Mouse (Mus musculus) midbrain, embryonic 11.5 days (tissue): ENCODE measurements around the gene Hs3st3b1. TPM values are rescaled to one million over a fixed set of nuclear protein-coding genes. Genes with fewer than 3 reads are reported as not detected.

Source experiments
- ATAC-seq: fragments of 200-750 bp; cut with Nextera tagmentation; 2 replicates; pipeline ENCODE4 v1.8.0; 2017; ENCODE audit warnings: moderate TSS enrichment, moderate library complexity; ENCODE audit not compliant: low FRiP score
- DNase-seq: peaks from one replicate; pipeline ENCODE4 v3.0.0; 2015; ENCODE audit warnings: low spot score; ENCODE audit errors: missing footprints
- H3K27ac ChIP-seq: fragments of 300-500 bp; sonication (generic); 2 replicates; pipeline ENCODE4 v1.5.1; 2014; ENCODE audit warnings: low read depth, low read length
- H3K27me3 ChIP-seq: fragments of 300-500 bp; sonication (generic); 2 replicates; pipeline ENCODE4 v1.6.1; 2014; ENCODE audit warnings: mild to moderate bottlenecking, low read length, moderate library complexity, mixed read lengths; ENCODE audit not compliant: control insufficient read depth, insufficient read depth
- H3K36me3 ChIP-seq: fragments of 300-500 bp; sonication (generic); 2 replicates; pipeline ENCODE4 v1.6.1; 2014; ENCODE audit warnings: mild to moderate bottlenecking, low read length, moderate library complexity, mixed read lengths; ENCODE audit not compliant: control insufficient read depth, insufficient read depth
- H3K4me1 ChIP-seq: fragments of 300-500 bp; sonication (generic); 2 replicates; pipeline ENCODE4 v1.6.1; 2014; ENCODE audit warnings: low read length; ENCODE audit not compliant: control insufficient read depth, insufficient read depth
- H3K4me2 ChIP-seq: fragments of 300-500 bp; sonication (generic); 2 replicates; pipeline ENCODE4 v1.6.1; 2014; ENCODE audit warnings: mild to moderate bottlenecking, moderate library complexity
- H3K4me3 ChIP-seq: fragments of 300-500 bp; sonication (generic); 2 replicates; pipeline ENCODE4 v1.5.1; 2014; ENCODE audit warnings: low read depth, low read length
- H3K9ac ChIP-seq: fragments of 300-500 bp; sonication (generic); 2 replicates; pipeline ENCODE4 v1.6.1; 2014; ENCODE audit warnings: low read length
- H3K9me3 ChIP-seq: fragments of 300-500 bp; sonication (generic); 2 replicates; pipeline ENCODE4 v1.6.1; 2016; ENCODE audit warnings: low read length; ENCODE audit not compliant: control insufficient read depth
- WGBS: fragments of 180-500 bp; shearing (Covaris S2); extraction: QIAGEN DNeasy Blood & Tissue Kit; methylation state at CpG from one replicate; pipeline ENCODE4 v1.1.7; 2014; 5-methylcytosine and 5-hydroxymethylcytosine counted together
- polyA plus RNA-seq: library from polyadenylated mRNA; unstranded; fragments of >200 nt; fragmentation: Nextera tagmentation; extraction: Ambion mirVana; gene quantifications from 2 replicates; pipeline ENCODE4 v1.2.1, GENCODE M21; 2014

Hs3st3b1 gene
- polyA plus RNA-seq, 1 experiment from 2014 or later, result 17.5 TPM

DNA sequence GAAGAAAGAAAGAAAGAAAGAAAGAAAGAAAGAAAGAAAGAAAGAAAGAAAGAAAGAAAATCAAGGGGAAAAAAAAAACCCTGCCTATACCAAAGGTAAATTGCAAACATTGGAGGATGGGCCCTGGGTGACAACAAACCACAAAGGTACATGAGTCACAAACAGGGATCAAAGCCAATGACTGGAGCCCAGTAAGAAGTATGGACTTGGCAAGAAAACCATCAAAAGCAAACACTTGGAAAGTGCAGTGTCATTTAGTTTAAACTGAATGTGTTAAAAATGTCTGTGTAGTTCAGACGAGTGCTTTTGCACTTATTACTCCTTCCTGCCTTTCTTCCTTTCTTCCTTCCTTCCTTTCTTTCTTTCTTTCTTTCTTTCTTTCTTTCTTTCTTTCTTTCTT is 59.3 kb downstream of the Hs3st3b1 start:
- Histone ChIP-seq H3K36me3 (no peaks in the 10 kb centered on the region), H3K9me3 (no peaks in the 10 kb centered on the region), H3K4me1 (no peaks in the 10 kb centered on the region), H3K27me3 (no peaks in the 10 kb centered on the region), H3K4me3 (no peak overlapping the region), H3K4me2 (no peak overlapping the region), H3K9ac (no peak overlapping the region), H3K27ac (no peak overlapping the region)
- WGBS, result 91% methylated on average over 1 of the region's 1 CpGs
- ATAC-seq (no peak), DNase-seq (peak; percentile 67)

DNA sequence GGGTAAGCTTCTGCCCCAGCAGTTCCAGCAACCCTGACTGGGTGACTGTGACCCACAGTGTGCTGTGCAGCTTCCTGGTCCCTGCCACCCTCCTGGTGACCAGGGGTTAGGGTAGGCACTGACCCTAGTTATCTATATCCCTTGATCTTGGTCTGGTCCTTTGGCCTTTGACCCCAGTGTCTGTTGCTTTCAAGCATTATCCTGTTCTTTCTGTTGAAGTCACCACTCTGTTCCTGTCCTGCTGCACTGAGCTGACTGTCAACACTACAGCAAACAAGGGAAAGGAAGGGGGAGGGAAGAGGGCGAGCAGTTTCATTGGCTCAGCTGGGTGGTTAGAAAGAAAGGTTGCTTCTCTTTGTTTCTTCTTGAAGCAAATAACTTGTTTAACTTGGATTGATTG is 60.1 kb downstream of the Hs3st3b1 start:
- Histone ChIP-seq H3K27ac (no peak overlapping the region), H3K9ac (no peak overlapping the region), H3K4me2 (no peak overlapping the region), H3K27me3 (no peaks in the 10 kb centered on the region), H3K36me3 (no peaks in the 10 kb centered on the region), H3K4me3 (no peak overlapping the region), H3K4me1 (no peaks in the 10 kb centered on the region), H3K9me3 (no peaks in the 10 kb centered on the region)
- DNase-seq (peak; percentile 75), ATAC-seq (no peak)
- WGBS, result 13% methylated on average over 1 of the region's 1 CpGs

DNA sequence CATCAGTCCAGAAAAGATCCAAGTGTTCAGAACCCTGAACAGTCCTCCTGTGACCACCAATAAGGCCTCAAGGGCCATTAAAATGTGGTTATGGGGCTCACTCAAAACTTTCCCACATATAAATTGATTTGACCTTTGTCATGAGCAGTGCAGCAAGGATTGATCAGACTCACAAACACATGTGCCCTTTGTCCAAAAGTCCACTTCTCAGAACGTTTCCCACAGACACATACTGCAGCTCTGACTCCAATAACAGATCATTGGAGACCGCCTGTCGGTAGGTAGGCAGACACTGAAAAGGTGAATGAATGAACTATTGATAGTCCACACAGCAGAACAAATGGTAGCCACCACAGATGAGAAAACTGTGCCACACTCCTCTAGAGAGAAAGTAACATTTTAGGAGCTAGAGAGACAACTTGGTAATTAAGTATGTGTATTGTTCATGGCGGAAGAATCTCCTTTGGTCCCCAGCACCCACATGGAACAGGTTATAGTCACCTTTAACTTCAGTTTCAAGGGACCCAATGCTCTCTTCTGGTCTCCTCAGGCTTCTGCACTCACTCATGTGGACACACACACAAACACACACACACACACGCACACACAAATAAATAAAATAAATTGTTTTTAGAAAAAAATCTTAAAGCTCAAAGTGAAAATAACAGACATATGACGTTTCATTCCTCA is 70.9 kb downstream of the Hs3st3b1 start:
- no peak overlapping the region for H3K4me3 ChIP-seq
- 87% methylated on average over 6 of the region's 6 CpGs for WGBS
- no peaks in the 10 kb centered on the region for H3K36me3 ChIP-seq
- DNase-seq (peak; percentile 77), ATAC-seq (no peak)
- H3K9ac ChIP-seq, result no peak overlapping the region
- H3K9me3 ChIP-seq, result no peaks in the 10 kb centered on the region
- no peaks in the 10 kb centered on the region for H3K4me1 ChIP-seq
- no peaks in the 10 kb centered on the region for H3K27me3 ChIP-seq
- no peak overlapping the region for H3K27ac ChIP-seq
- no peak overlapping the region for H3K4me2 ChIP-seq

DNA sequence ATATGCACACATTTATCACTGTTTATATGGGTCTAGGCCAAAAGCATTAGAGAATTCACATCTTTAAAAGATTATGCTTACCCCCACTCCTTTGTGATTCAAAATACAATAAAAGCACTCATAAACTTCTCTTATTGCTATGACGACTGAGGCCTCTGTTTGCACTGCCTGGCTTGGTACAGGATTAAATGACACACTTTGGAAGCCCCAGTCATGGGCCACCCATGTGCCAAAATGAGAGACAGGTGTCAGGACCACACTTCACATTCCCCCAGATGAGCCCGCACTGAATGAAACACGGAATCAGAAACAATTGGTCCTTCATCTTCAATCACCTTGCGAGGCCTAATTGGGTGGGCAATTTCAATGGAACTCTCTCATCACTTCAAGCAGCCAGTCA is 71.8 kb downstream of the Hs3st3b1 start:
- no peak overlapping the region for H3K4me2 ChIP-seq
- no peaks in the 10 kb centered on the region for H3K36me3 ChIP-seq
- no peaks in the 10 kb centered on the region for H3K9me3 ChIP-seq
- ATAC-seq (no peak), DNase-seq (no peak)
- no peak overlapping the region for H3K4me3 ChIP-seq
- no peaks in the 10 kb centered on the region for H3K27me3 ChIP-seq
- H3K4me1 ChIP-seq, result no peaks in the 10 kb centered on the region
- 88% methylated on average over 4 of the region's 4 CpGs for WGBS
- no peak overlapping the region for H3K9ac ChIP-seq
- H3K27ac ChIP-seq, result no peak overlapping the region

GRCm38 (mm10) chr11:63845379-63845778 is 76.7 kb downstream of the Hs3st3b1 start:
- Histone ChIP-seq H3K9ac (no peak overlapping the region), H3K4me1 (no peaks in the 10 kb centered on the region), H3K4me3 (no peak overlapping the region), H3K27ac (no peak overlapping the region), H3K36me3 (no peaks in the 10 kb centered on the region), H3K4me2 (no peak overlapping the region), H3K9me3 (no peaks in the 10 kb centered on the region), H3K27me3 (no peaks in the 10 kb centered on the region)
- no peak for ATAC-seq
- no peak for DNase-seq
- WGBS, result no CpG with 5 or more reads among the region's 6 CpGs

DNA sequence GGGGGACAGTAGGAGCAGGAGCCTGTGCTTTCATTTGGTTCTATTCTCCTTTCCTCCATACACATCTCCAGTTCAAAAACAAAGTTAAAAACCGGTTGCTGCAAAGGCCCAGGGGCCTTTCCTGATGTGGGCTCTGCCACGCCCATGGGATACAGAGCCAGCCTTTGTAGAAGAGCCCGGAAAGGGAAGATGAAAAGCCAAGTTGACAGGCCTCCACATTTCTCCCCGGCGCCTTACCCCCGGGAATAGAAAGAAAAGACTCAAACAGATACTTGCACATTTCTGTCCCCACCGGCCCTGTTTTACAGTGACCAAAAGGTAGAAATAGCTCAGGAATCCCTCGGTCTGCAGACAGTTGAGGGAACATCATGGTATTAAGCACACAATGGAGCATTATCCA is 77.4 kb downstream of the Hs3st3b1 start:
- Histone ChIP-seq H3K9ac (no peak overlapping the region), H3K27ac (no peak overlapping the region), H3K4me1 (no peaks in the 10 kb centered on the region), H3K4me3 (no peak overlapping the region), H3K4me2 (no peak overlapping the region), H3K27me3 (no peaks in the 10 kb centered on the region), H3K36me3 (no peaks in the 10 kb centered on the region), H3K9me3 (no peaks in the 10 kb centered on the region)
- no peak for DNase-seq
- WGBS, result 56% methylated on average over 8 of the region's 8 CpGs
- ATAC-seq, result no peak

GRCm38 (mm10) chr11:63837526-63837925 is 84.6 kb downstream of the Hs3st3b1 start:
- WGBS, result 83% methylated on average over 13 of the region's 13 CpGs
- Histone ChIP-seq H3K27ac (no peak overlapping the region), H3K9ac (no peak overlapping the region), H3K4me2 (no peak overlapping the region), H3K27me3 (no peaks in the 10 kb centered on the region), H3K36me3 (no peaks in the 10 kb centered on the region), H3K9me3 (no peaks in the 10 kb centered on the region), H3K4me3 (no peak overlapping the region), H3K4me1 (no peaks in the 10 kb centered on the region; the same call in 1 of the 2 replicates)
- DNase-seq, result peak; percentile 62
- ATAC-seq, result no peak

Other genes starting within 250 kb of the Hs3st3b1 start
- gene Cox10, start 157.2 kb upstream of the Hs3st3b1 start, polyA plus RNA-seq, result 28.0 and 29.8 TPM in 2 replicates